Comparison of ENCODE assay signal across 20 mouse cellular contexts in genomic region chr8:107143501-107143900, GRCm38 (mm10). TPM values are rescaled to one million over a fixed set of nuclear protein-coding genes. Genes with fewer than 3 reads are reported as not detected.
A peak's percentile ranks its signal among the peaks of the same experiment; 100 is the strongest.
DNase-seq lines count a peak whose midpoint lies in the region; TF ChIP-seq lines count a peak whose summit lies in the region.
"Had no signal": no experiment of that assay in that cellular context is flagged by ENCODE, and none has a peak within 500 bp of the region (broad histone marks: within the 10 kb centered on the region; RNA-seq: fewer than 3 reads in every experiment).

No protein-coding gene starts in this region.

- H3K9ac ChIP-seq in liver, adult 2 months (ENCODE audit: low read depth, low read length): no peak overlapping the region
- H3K9ac ChIP-seq: embryonic facial prominence, embryonic 13.5 days; heart, embryonic 12.5 days; hindbrain, embryonic 13.5 days; liver, embryonic 13.5 days; lung, embryonic 14.5 days; midbrain, embryonic 15.5 days; neural tube, embryonic 15.5 days; stomach, embryonic 15.5 days had no signal

- 73% methylated on average over 4 of the region's 4 CpGs for WGBS in liver, adult 2 months
- WGBS in kidney, adult 2 months: 43% methylated on average over 4 of the region's 4 CpGs

- no peaks in the 10 kb centered on the region for H3K79me2 ChIP-seq in liver, adult 2 months (ENCODE audit: control insufficient read depth, insufficient read depth, low read length)

- no peak for TF ChIP-seq CTCF in liver, adult 2 months (IDR thresholded peaks at IDR 0.05; ENCODE audit: low read depth, low read length)
- TF ChIP-seq CTCF in kidney, adult 2 months (conservative IDR thresholded peaks at IDR 0.05; ENCODE audit: insufficient read depth, insufficient read length, low read depth, low read length): no peak
- no peak for TF ChIP-seq CTCF in layer of hippocampus, adult 2 months (conservative IDR thresholded peaks at IDR 0.05)

- H3K27ac ChIP-seq in liver, adult 2 months (replicated peaks; ENCODE audit: insufficient read depth, low read depth, low read length): peak overlapping the region; percentile 28; the same call in 1 of the 2 replicates
- peak overlapping the region; percentile 99 for H3K27ac ChIP-seq in kidney, adult 2 months (ENCODE audit: insufficient read depth, low read depth, low read length)
- no peak overlapping the region for H3K27ac ChIP-seq in layer of hippocampus, adult 2 months
- H3K27ac ChIP-seq: embryonic facial prominence, embryonic 13.5 days; hindbrain, embryonic 13.5 days; liver, embryonic 13.5 days; midbrain, embryonic 15.5 days; neural tube, embryonic 15.5 days had no signal

- peaks cover 27% of the 10 kb centered on the region for H3K4me1 ChIP-seq in liver, adult 2 months (ENCODE audit: control insufficient read depth, insufficient read depth, low read length)
- peaks cover 23% of the 10 kb centered on the region for H3K4me1 ChIP-seq in kidney, adult 2 months (ENCODE audit: control insufficient read depth, insufficient read depth, low read length)
- H3K4me1 ChIP-seq: hindbrain, embryonic 13.5 days; midbrain, embryonic 15.5 days; neural tube, embryonic 15.5 days; stomach, embryonic 15.5 days had no signal

- TF ChIP-seq POLR2A in liver, adult 2 months (IDR thresholded peaks at IDR 0.05; ENCODE audit: extremely low read depth, insufficient read depth, low read length): no peak
- no peak for TF ChIP-seq POLR2A in kidney, adult 2 months (IDR thresholded peaks at IDR 0.05; ENCODE audit: low read depth, low read length)

- no peaks in the 10 kb centered on the region for H3K36me3 ChIP-seq in liver, adult 2 months (ENCODE audit: control insufficient read depth, insufficient read depth, low read length)
- no peaks in the 10 kb centered on the region for H3K36me3 ChIP-seq in kidney, adult 2 months (ENCODE audit: control insufficient read depth, insufficient read depth, low read length)
- H3K36me3 ChIP-seq: embryonic facial prominence, embryonic 13.5 days; heart, embryonic 12.5 days; hindbrain, embryonic 13.5 days; liver, embryonic 13.5 days; midbrain, embryonic 15.5 days; neural tube, embryonic 15.5 days; stomach, embryonic 15.5 days had no signal

- DNase-seq in liver, adult 2 months (ENCODE audit: extremely low read depth, low read depth, low spot score): no peak
- no peak for DNase-seq in liver
- peak; percentile 75 for DNase-seq in kidney, adult 2 months
- peak; percentile 59 for DNase-seq in kidney, postnatal 10 days
- DNase-seq in thymus, postnatal 36 days: no peak
- DNase-seq in gastrocnemius, postnatal 10 days: no peak
- no peak for DNase-seq in layer of hippocampus, adult 2 months (ENCODE audit: low spot score in 2 of 2)
- DNase-seq: B cell, adult 2 months; heart, postnatal 14 days; liver, embryonic 13.5 days; lung, embryonic 14.5 days; lung, postnatal 36 days; right cerebral cortex, postnatal 25 days; thymus, adult 18-20 months had no signal

- no peak overlapping the region for H3K4me3 ChIP-seq in liver, adult 2 months (ENCODE audit: insufficient read depth, low read depth, low read length)
- no peak overlapping the region for H3K4me3 ChIP-seq in kidney, adult 2 months (ENCODE audit: insufficient read depth, low read depth, low read length)
- H3K4me3 ChIP-seq in layer of hippocampus, adult 2 months: no peak overlapping the region
- H3K4me3 ChIP-seq: embryonic facial prominence, embryonic 13.5 days; heart, embryonic 12.5 days; hindbrain, embryonic 13.5 days; liver, embryonic 13.5 days; midbrain, embryonic 15.5 days; neural tube, embryonic 15.5 days; stomach, embryonic 15.5 days had no signal

- H3K27me3 ChIP-seq in liver, adult 2 months (ENCODE audit: control insufficient read depth, insufficient read depth, low read length): no peaks in the 10 kb centered on the region
- H3K27me3 ChIP-seq in kidney, adult 2 months (replicated peaks; ENCODE audit: control insufficient read depth, insufficient read depth, low read length): no peaks in the 10 kb centered on the region
- H3K27me3 ChIP-seq: embryonic facial prominence, embryonic 13.5 days; heart, embryonic 12.5 days; hindbrain, embryonic 13.5 days; liver, embryonic 13.5 days; midbrain, embryonic 15.5 days; neural tube, embryonic 15.5 days; stomach, embryonic 15.5 days had no signal

RNA-seq across cellular contexts. Expression of gene Cyb5b, which starts 6.9 kb away (rescaled TPM):
- total RNA-seq in liver, adult 2 months (2014; rRNA removed): 253 and 256 TPM in 2 replicates
- 223 and 265 TPM in 2 replicates for polyA plus RNA-seq in liver, adult 2 months (2012; rRNA removed)
- 186 and 203 TPM in 2 replicates for polyA plus RNA-seq in kidney, adult 2 months (2012; rRNA removed)
- 10 to 100 TPM; 29.4 to 32.5 TPM for total RNA-seq in gastrocnemius, postnatal 10 days (2021)
- total RNA-seq in layer of hippocampus, adult 2 months (2021): 100 to 1,000 TPM; 103 to 104 TPM

RNA-seq across cellular contexts. Expression of gene Terf2, which starts 47.2 kb away (rescaled TPM):
- total RNA-seq in liver, adult 2 months (2014; rRNA removed): 3.6 and 4.0 TPM in 2 replicates
- 2.9 and 3.3 TPM in 2 replicates for polyA plus RNA-seq in liver, adult 2 months (2012; rRNA removed)
- 8.7 and 12.2 TPM in 2 replicates for polyA plus RNA-seq in kidney, adult 2 months (2012; rRNA removed)
- total RNA-seq in gastrocnemius, postnatal 10 days (2021): 10 to 100 TPM; 15.0 to 22.1 TPM
- 10 to 100 TPM; 32.7 to 39.2 TPM for total RNA-seq in layer of hippocampus, adult 2 months (2021)

Comparison
In these comparisons a context has a peak if more than half of its experiments do, and no peak if none do; other contexts are left out.
1. DNase-seq: peak in kidney, adult 2 months (single experiment) and kidney, postnatal 10 days (single experiment); none in liver, adult 2 months (single experiment), liver (single experiment), thymus, postnatal 36 days (0 of 2), gastrocnemius, postnatal 10 days (single experiment) and layer of hippocampus, adult 2 months (0 of 2).